Mouse (Mus musculus): ENCODE results near the gene Ube2d3.

GRCm38 (mm10) chr3:135409219-135409618 lies 28.7 kb upstream of the Ube2d3 start:
- TF ChIP-seq USF1 (IDR thresholded peaks at IDR 0.05; ENCODE audit: low read depth): no peak
- TF ChIP-seq CTCF (IDR thresholded peaks at IDR 0.05; ENCODE audit: control insufficient read depth, insufficient read depth, insufficient read length): no peak
- no peak for TF ChIP-seq FOSL1 (IDR thresholded peaks at IDR 0.05; ENCODE audit: insufficient read depth, low read length, poor library complexity, severe bottlenecking)

Data from C2C12 (cell line).